Mouse (Mus musculus) kidney, adult 9 months (tissue): ENCODE data around the gene Clec1b.

ENCODE experiments used
- DNase-seq: peaks from one replicate; pipeline ENCODE4 v3.0.0; 2022

The Clec1b gene

GRCm38 (mm10) chr6:129396997-129397396, at the start of gene Clec1b:
Clec1b (plus strand) TSS chr6:129397297.
- DNase-seq: no peak

GRCm38 (mm10) chr6:129349524-129350352, 47.4 kb upstream of the Clec1b start:
- peak; percentile 27 for DNase-seq

GRCm38 (mm10) chr6:129351091-129351490, 46.0 kb upstream of the Clec1b start:
- no peak for DNase-seq

- no peak for DNase-seq
Observed at GRCm38 (mm10) chr6:129355774-129356173, 41.3 kb upstream of the Clec1b start.

- DNase-seq: no peak
Observed at GRCm38 (mm10) chr6:129356430-129356829, 40.7 kb upstream of the Clec1b start.

- no peak for DNase-seq
Observed at GRCm38 (mm10) chr6:129359515-129359914, 37.6 kb upstream of the Clec1b start.

- no peak for DNase-seq
Observed at GRCm38 (mm10) chr6:129363942-129364341, 33.2 kb upstream of the Clec1b start.

GRCm38 (mm10) chr6:129365959-129366359, 31.1 kb upstream of the Clec1b start:
- peak; percentile 41 for DNase-seq

- no peak for DNase-seq
Observed at GRCm38 (mm10) chr6:129369374-129370132, 27.5 kb upstream of the Clec1b start.

GRCm38 (mm10) chr6:129374937-129375471, 22.1 kb upstream of the Clec1b start:
- no peak for DNase-seq

GRCm38 (mm10) chr6:129380454-129380853, 16.6 kb upstream of the Clec1b start:
- no peak for DNase-seq

GRCm38 (mm10) chr6:129381736-129382135, 15.4 kb upstream of the Clec1b start:
- peak; percentile 31 for DNase-seq

GRCm38 (mm10) chr6:129383466-129383865, 13.6 kb upstream of the Clec1b start:
- DNase-seq: no peak

- no peak for DNase-seq
Observed at GRCm38 (mm10) chr6:129385000-129385399, 12.1 kb upstream of the Clec1b start.

GRCm38 (mm10) chr6:129385774-129386173, 11.3 kb upstream of the Clec1b start, which contains the start of gene Clec12b:
Clec12b (minus strand) TSS chr6:129385874.
- no peak for DNase-seq

GRCm38 (mm10) chr6:129393087-129393720, 3.9 kb upstream of the Clec1b start:
- peak; percentile 54 for DNase-seq

GRCm38 (mm10) chr6:129393732-129394131, 3.4 kb upstream of the Clec1b start:
- no peak for DNase-seq

GRCm38 (mm10) chr6:129399945-129400344, 2.8 kb downstream of the Clec1b start:
- peak; percentile 65 for DNase-seq

GRCm38 (mm10) chr6:129402404-129402803, 5.3 kb downstream of the Clec1b start:
- no peak for DNase-seq

- DNase-seq: no peak
Observed at GRCm38 (mm10) chr6:129403391-129403790, 6.3 kb downstream of the Clec1b start.

GRCm38 (mm10) chr6:129405999-129406398, 8.9 kb downstream of the Clec1b start:
- DNase-seq: no peak

GRCm38 (mm10) chr6:129407324-129407723, 10.2 kb downstream of the Clec1b start:
- peak; percentile 31 for DNase-seq

- DNase-seq: no peak
Observed at GRCm38 (mm10) chr6:129408562-129408961, 11.5 kb downstream of the Clec1b start, which contains the start of gene Clec9a. Clec9a (plus strand) TSS chr6:129408862.
